Mouse (Mus musculus) spleen, adult 2 months (tissue): ENCODE results near the gene Nme2.

Experiments
- CTCF ChIP-seq: fragments of 200-500 bp; IDR thresholded peaks from 2 replicates; pipeline ENCODE4 v1.5.1; 2011; ENCODE audit warnings: mild to moderate bottlenecking, inconsistent platforms; ENCODE audit not compliant: insufficient read depth, insufficient read length, insufficient replicate concordance; ENCODE audit errors: extremely low read depth
- POLR2A ChIP-seq: fragments of 200-500 bp; IDR thresholded peaks from 2 replicates; pipeline ENCODE4 v1.6.1; 2011; ENCODE audit warnings: low read depth, low read length, inconsistent platforms

DNA sequence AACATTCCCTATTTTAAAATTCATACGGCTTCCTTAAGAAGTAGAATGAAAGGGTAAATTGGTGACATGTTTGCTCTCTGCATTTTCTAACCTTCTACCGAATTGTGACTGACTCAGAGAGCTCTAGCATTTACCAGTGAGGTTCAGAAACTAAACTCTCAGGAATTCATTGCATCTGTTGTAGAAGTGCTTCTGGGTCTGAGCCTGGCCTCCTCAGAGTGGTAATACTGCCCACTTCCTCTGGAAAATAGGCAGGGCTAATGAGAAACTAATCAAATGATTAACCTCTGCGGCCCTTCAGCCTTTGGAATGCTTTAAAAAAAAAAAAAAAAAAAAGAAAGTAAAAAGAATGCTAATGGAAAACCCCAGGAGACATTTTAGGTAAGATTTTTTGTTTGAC lies 11.1 kb downstream of the Nme2 start:
- no peak for TF ChIP-seq CTCF
- TF ChIP-seq POLR2A: no peak
